Mouse (Mus musculus) T-helper 1 cell (primary cell): ENCODE measurements at regions not wholly inside any gene's neighbourhood (a gene's known extent, or its start where the extent isn't known, plus 50 kb on each side); places are given as distances from the start of the nearest gene placed in this dataset.

Experiments used
- in situ Hi-C: fragments of 300-600 bp; cut with MboI, MseI; formaldehyde crosslinking; loops from one replicate; pipeline ENCODE4 v1.15.1; 2025; ENCODE audit warnings: high pct_unique_total_duplicates

GRCm38 (mm10) chr13:111997980-111998945 is 189.5 kb upstream of the Map3k1 start:
- in situ Hi-C loops: loop anchor here (10.0 kb wide), 1 partner anchor 213 kb away; no protein-coding TSS in a partner anchor

- in situ Hi-C loops: loop anchor here (10.0 kb wide), 1 partner anchor 215 kb away; no protein-coding TSS in a partner anchor
Observed at GRCm38 (mm10) chr13:111999647-112000292, 191.0 kb upstream of the Map3k1 start.

- in situ Hi-C loops: no loop called here
Observed at GRCm38 (mm10) chr13:112000293-112000665, 191.5 kb upstream of the Map3k1 start.

DNA sequence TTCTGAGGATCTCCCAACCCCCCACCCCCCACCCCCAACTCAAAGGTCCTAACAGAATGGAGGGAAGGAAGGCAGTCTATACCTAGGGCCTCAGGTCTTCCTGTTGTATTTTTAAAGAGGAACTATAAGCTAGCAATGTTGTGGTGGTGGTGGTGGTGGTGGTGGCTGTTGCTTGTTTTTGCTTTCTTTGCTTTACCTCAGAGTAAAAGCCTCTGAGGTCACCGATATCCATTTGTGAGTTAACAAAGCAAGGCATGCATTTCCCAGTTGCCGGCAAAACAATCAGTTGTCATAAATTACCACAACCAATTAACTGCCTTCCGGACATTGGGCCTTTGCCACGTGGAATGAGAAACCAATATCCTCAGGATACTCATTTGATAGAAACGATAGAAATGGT is 191.9 kb upstream of the Map3k1 start:
- in situ Hi-C loops: no loop called here

GRCm38 (mm10) chr13:112001155-112002025 is 192.6 kb upstream of the Map3k1 start:
- in situ Hi-C loops: no loop called here

- in situ Hi-C loops: no loop called here
Observed at GRCm38 (mm10) chr13:112002661-112003347, 194.0 kb upstream of the Map3k1 start.

GRCm38 (mm10) chr13:112003445-112003844 is 194.7 kb upstream of the Map3k1 start:
- in situ Hi-C loops: no loop called here

GRCm38 (mm10) chr13:112004126-112004525 is 195.3 kb upstream of the Map3k1 start:
- in situ Hi-C loops: no loop called here

GRCm38 (mm10) chr13:112005421-112005820 is 196.6 kb upstream of the Map3k1 start:
- in situ Hi-C loops: no loop called here

GRCm38 (mm10) chr13:112008806-112009205 is 200.0 kb upstream of the Map3k1 start:
- in situ Hi-C loops: no loop called here

DNA sequence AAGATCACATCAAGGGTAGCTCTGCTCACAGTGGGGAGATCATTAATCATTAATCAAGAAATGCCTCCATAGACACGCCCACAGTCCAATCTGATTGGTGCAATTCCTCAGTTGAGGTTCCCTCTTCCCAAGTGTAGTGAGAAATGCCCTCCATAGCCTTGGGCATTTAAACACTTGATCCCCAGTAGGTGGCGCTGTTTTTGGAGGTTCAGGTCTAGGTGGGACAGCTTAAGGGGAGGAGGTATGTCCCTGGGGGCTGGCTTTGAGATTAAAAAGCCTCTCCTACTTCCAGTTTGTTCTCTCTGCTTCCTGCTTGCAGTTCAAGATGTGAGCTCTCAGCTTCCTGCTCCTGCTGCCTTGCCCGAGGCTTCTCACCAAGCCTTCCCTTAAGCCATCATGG is 200.5 kb upstream of the Map3k1 start:
- in situ Hi-C loops: no loop called here

DNA sequence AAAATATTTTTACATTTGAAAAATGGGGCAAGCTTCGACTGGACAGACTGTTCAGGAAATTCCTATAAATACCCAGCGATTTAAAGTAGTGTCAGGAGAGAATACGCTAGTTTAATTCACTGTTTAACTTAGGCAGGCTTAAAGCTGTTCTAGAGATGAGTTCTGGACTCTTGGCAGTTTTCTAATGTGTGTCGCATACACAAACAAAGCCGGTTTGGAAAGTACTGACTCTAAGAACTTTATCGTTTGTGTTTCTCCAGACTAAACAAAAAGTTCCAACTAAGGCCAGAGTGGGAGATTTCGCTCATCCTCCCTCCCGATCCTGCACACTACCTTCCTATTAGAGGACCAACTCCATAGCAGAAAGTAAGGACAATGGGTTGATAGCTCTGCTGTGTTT is 201.7 kb upstream of the Map3k1 start:
- in situ Hi-C loops: loop anchor here (10.0 kb wide), 1 partner anchor 534 kb away; no protein-coding TSS in a partner anchor

DNA sequence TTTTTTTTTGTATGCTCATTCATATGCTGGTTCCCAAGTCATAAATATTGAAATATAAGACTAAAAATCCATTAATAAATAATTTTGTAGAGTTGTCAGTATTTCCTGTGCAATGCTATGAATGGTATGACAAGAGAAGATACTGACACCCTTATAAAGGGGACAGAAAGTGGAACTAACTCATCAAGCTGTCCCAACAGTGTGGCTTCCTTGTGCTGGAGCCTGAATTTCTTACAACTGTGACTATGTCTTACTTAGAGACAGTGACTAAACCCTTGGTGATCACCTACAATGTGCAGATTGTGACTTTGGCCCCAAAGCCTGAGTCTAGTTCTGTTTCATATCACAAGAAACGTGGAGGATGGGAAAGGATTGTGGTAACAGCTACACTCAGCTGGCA is 203.8 kb upstream of the Map3k1 start:
- in situ Hi-C loops: loop anchor here (10.0 kb wide), 1 partner anchor 532 kb away; no protein-coding TSS in a partner anchor

DNA sequence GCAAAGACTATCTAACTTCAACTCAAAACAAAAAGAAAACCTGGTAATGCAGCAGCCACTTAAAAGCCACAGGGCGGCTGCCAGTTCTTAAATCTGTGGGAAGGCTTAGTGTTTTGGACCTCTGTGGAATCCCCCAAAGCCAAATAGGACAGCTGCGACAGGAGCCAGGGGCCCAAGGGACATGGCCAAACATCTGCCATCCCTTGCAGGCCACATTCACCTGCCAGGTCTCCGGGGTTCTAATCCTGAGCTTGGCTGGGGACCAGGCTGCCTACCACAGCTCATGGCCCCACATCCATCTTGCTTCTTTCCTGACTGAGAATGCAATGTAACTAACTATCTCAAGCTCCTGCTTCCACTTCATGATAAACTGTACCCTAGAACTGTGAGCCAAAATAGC is 206.3 kb upstream of the Map3k1 start:
- in situ Hi-C loops: loop anchor here (10.0 kb wide), 1 partner anchor 530 kb away; no protein-coding TSS in a partner anchor

DNA sequence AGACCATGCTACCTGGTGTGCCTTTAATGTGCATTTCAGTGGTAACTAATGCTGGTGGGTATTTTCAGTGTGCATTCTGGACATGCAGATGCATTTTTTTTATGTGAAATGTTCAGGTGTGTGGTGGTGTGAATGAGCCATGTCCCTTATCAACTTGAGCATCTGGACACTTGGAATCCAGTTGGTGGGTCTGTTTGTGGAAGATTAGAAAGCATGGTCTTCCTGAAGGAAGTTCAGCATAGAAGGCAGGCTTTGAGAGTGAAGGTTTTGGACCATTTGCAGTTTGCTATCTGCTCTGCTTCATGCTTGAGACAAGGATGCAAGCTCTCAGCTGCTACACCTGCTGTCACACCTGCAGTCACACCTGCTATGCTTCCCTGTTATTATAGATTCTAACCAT is 207.5 kb upstream of the Map3k1 start:
- in situ Hi-C loops: loop anchor here (10.0 kb wide), 1 partner anchor 529 kb away; no protein-coding TSS in a partner anchor

- in situ Hi-C loops: loop anchor here (10.0 kb wide), 1 partner anchor 526 kb away; no protein-coding TSS in a partner anchor
Observed at GRCm38 (mm10) chr13:112018497-112019281, 209.9 kb upstream of the Map3k1 start.

DNA sequence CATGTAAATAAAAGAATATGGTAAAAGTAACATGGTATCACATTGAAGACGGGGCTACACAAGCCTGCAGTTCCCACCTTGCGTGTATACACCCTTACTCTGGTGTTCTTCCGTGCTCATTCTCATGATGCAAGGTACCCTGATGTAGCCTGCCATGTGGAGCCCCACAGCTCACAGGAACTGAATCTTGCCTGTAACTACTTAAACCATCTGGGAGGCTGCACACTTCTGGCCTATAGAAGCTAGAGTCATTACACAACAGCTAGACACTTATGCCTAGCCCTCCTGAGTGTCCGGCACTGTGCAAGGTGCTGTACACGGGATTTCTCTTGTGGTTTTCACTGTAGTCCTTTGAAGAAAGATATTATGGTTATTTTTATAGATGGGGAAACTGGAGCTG is 210.8 kb upstream of the Map3k1 start:
- in situ Hi-C loops: loop anchor here (10.0 kb wide), 1 partner anchor 525 kb away; no protein-coding TSS in a partner anchor

- in situ Hi-C loops: no loop called here
Observed at GRCm38 (mm10) chr13:112023171-112023570, 214.4 kb upstream of the Map3k1 start.

DNA sequence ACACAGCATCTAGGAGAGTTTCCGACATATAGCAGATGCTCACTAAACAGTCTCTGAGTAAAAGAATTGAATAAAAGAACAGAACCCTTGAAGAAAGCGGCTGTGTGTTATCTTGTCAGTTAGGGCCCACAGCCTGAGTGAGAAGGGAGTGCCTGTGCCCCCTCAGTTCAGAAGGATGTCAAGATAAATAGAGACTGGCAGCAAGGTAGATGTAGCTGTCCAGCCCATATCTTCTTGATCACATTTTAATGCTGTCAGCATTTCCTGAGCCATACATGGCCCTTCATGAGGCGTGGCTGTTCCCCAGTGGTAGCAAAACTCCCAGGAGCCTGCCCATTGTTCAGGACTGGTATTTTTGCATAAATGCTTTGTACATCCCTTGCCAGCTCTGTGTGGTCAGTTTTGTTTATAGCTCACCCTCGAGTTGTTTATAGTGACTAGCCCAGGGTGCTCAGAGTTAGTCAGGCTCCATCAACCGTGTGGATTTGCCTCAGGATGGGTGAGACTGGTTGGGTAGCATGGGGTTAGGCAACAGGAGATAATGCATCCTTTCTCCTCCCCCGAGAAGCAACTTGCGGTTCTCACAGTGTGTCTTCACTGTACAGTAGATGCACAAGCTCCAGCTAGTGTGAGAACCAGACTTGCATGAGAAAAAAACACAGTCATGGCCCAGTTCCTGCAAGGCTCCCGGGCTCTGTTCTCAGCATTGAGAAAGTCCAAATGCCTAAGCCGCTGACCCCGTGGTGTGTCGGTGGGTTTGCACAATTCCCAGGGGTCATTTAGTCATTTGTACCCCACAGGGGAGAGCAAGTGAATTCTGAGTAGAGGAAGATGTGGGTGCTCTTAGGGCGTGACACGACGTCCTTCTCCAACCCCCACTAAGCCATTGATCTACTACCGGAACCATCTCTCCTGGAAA is 216.1 kb upstream of the Map3k1 start:
- in situ Hi-C loops: no loop called here
